Mouse (Mus musculus) kidney, adult 2 months (tissue): ENCODE measurements at regions not wholly inside any gene's neighbourhood (a gene's known extent, or its start where the extent isn't known, plus 50 kb on each side); places are given as distances from the start of the nearest gene placed in this dataset.

Experiments
- DNase-seq: peaks from one replicate; pipeline ENCODE4 v3.0.0; 2021
- H3K27ac ChIP-seq: fragments of 200-500 bp; 2 replicates; pipeline ENCODE4 v1.5.1; 2012; ENCODE audit warnings: low read depth, low read length, control low read depth, inconsistent platforms; ENCODE audit not compliant: insufficient read depth
- H3K27me3 ChIP-seq: fragments of 200-500 bp; replicated peaks from 2 replicates; pipeline ENCODE4 v1.6.1; 2012; ENCODE audit warnings: mild to moderate bottlenecking, moderate library complexity, low read length, inconsistent platforms; ENCODE audit not compliant: control insufficient read depth, insufficient read depth
- H3K36me3 ChIP-seq: fragments of 200-500 bp; 2 replicates; pipeline ENCODE4 v1.6.1; 2012; ENCODE audit warnings: mild to moderate bottlenecking, moderate library complexity, low read length, inconsistent platforms; ENCODE audit not compliant: control insufficient read depth, insufficient read depth
- H3K4me1 ChIP-seq: fragments of 200-500 bp; 2 replicates; pipeline ENCODE4 v1.6.1; 2011; ENCODE audit warnings: low read length; ENCODE audit not compliant: control insufficient read depth, insufficient read depth
- H3K4me3 ChIP-seq: fragments of 200-500 bp; 2 replicates; pipeline ENCODE4 v1.5.1; 2011; ENCODE audit warnings: mild to moderate bottlenecking, low read depth, low read length, control low read depth; ENCODE audit not compliant: insufficient read depth
- CTCF ChIP-seq: fragments of 200-500 bp; conservative IDR thresholded peaks from 2 replicates; pipeline ENCODE4 v1.5.1; 2011; ENCODE audit warnings: low read depth, mild to moderate bottlenecking, control low read depth, low read length, moderate library complexity, mixed read lengths; ENCODE audit not compliant: insufficient read depth, insufficient read length
- POLR2A ChIP-seq: fragments of 200-500 bp; IDR thresholded peaks from one replicate; pipeline ENCODE4 v1.6.1; 2011; ENCODE audit warnings: low read depth, low read length, control low read depth
- WGBS: fragments of 180-500 bp; shearing (Covaris S2); methylation state at CpG from one replicate; pipeline ENCODE4 v1.1.7; 2018; 5-methylcytosine and 5-hydroxymethylcytosine counted together

GRCm38 (mm10) chr11:117418939-117419338 is 65.2 kb upstream of the Gm11733 start:
- Histone ChIP-seq H3K27ac (no peak overlapping the region), H3K4me3 (no peak overlapping the region), H3K27me3 (no peaks in the 10 kb centered on the region), H3K4me1 (no peaks in the 10 kb centered on the region; the same call in 1 of the 2 replicates), H3K36me3 (no peaks in the 10 kb centered on the region)
- DNase-seq = no peak
- 78% methylated on average over 3 of the region's 3 CpGs for WGBS
- TF ChIP-seq POLR2A (no peak), CTCF (no peak)

- H3K27ac ChIP-seq = no peak overlapping the region
- WGBS = 66% methylated on average over 9 of the region's 9 CpGs
Observed at GRCm38 (mm10) chr11:117419351-117419969, 64.7 kb upstream of the Gm11733 start.

GRCm38 (mm10) chr11:117422713-117423112 is 61.5 kb upstream of the Gm11733 start:
- Histone ChIP-seq H3K4me3 (no peak overlapping the region), H3K36me3 (no peaks in the 10 kb centered on the region), H3K4me1 (no peaks in the 10 kb centered on the region), H3K27me3 (no peaks in the 10 kb centered on the region), H3K27ac (no peak overlapping the region)
- WGBS = 88% methylated on average over 6 of the region's 6 CpGs
- no peak for DNase-seq
- TF ChIP-seq CTCF (0 out of 2 replicates have a peak, but pooled peaks have one; percentile 15), POLR2A (no peak)

More at GRCm38 (mm10) chr11:117419351-117419969, 64.7 kb upstream of the Gm11733 start:
- H3K27me3 ChIP-seq = no peaks in the 10 kb centered on the region
- DNase-seq = no peak
- no peaks in the 10 kb centered on the region for H3K36me3 ChIP-seq
- TF ChIP-seq POLR2A = no peak
- no peak for TF ChIP-seq CTCF
- no peak overlapping the region for H3K4me3 ChIP-seq
- no peaks in the 10 kb centered on the region; the same call in 1 of the 2 replicates for H3K4me1 ChIP-seq

- H3K4me3 ChIP-seq = no peak overlapping the region
- no peaks in the 10 kb centered on the region for H3K27me3 ChIP-seq
- WGBS = 81% methylated on average over 2 of the region's 2 CpGs
- DNase-seq = peak; percentile 40
- no peaks in the 10 kb centered on the region for H3K4me1 ChIP-seq
- H3K27ac ChIP-seq = no peak overlapping the region; the same call in 1 of the 2 replicates
- H3K36me3 ChIP-seq = no peaks in the 10 kb centered on the region
- TF ChIP-seq POLR2A (no peak), CTCF (no peak)
Observed at GRCm38 (mm10) chr11:117423422-117423821, 60.7 kb upstream of the Gm11733 start.

- H3K27ac ChIP-seq = no peak overlapping the region
- H3K4me1 ChIP-seq = no peaks in the 10 kb centered on the region
- DNase-seq = no peak
- H3K36me3 ChIP-seq = no peaks in the 10 kb centered on the region
- no peak overlapping the region for H3K4me3 ChIP-seq
- 60% methylated on average over 8 of the region's 9 CpGs for WGBS
- TF ChIP-seq CTCF (no peak), POLR2A (no peak)
- no peaks in the 10 kb centered on the region for H3K27me3 ChIP-seq
Observed at GRCm38 (mm10) chr11:117425466-117425865, 58.7 kb upstream of the Gm11733 start.

GRCm38 (mm10) chr11:117425927-117426326 is 58.2 kb upstream of the Gm11733 start:
- H3K4me3 ChIP-seq = no peak overlapping the region
- no peaks in the 10 kb centered on the region for H3K4me1 ChIP-seq
- H3K27ac ChIP-seq = no peak overlapping the region
- no peaks in the 10 kb centered on the region for H3K27me3 ChIP-seq
- WGBS = 54% methylated on average over 12 of the region's 12 CpGs
- no peak for DNase-seq
- no peaks in the 10 kb centered on the region for H3K36me3 ChIP-seq
- TF ChIP-seq CTCF (no peak), POLR2A (no peak)

- H3K4me1 ChIP-seq = no peaks in the 10 kb centered on the region
- H3K27ac ChIP-seq = no peak overlapping the region
- no peak overlapping the region for H3K4me3 ChIP-seq
- DNase-seq = no peak
- WGBS = 90% methylated on average over 4 of the region's 4 CpGs
- H3K27me3 ChIP-seq = no peaks in the 10 kb centered on the region
- no peak for TF ChIP-seq CTCF
- TF ChIP-seq POLR2A = no peak
- no peaks in the 10 kb centered on the region for H3K36me3 ChIP-seq
Observed at GRCm38 (mm10) chr11:117426651-117427050, 57.5 kb upstream of the Gm11733 start.
